Mouse (Mus musculus): ENCODE measurements around the gene Bricd5.

- no peak for TF ChIP-seq CTCF (IDR thresholded peaks at IDR 0.05; ENCODE audit: extremely low read depth, insufficient read depth, insufficient read length, insufficient replicate concordance)
- no peak for TF ChIP-seq POLR2A (IDR thresholded peaks at IDR 0.05; ENCODE audit: low read depth, low read length)
Measured at GRCm38 (mm10) chr17:24453372-24453771, 20.3 kb upstream of the Bricd5 start.
